Mouse (Mus musculus): ENCODE data around the gene Pih1d2.
"Not testable (repeated sequence)": the region's sequence is repeated elsewhere in the genome, so short reads cannot be mapped to it uniquely, and the experiment has no call there.

The Pih1d2 gene

DNA sequence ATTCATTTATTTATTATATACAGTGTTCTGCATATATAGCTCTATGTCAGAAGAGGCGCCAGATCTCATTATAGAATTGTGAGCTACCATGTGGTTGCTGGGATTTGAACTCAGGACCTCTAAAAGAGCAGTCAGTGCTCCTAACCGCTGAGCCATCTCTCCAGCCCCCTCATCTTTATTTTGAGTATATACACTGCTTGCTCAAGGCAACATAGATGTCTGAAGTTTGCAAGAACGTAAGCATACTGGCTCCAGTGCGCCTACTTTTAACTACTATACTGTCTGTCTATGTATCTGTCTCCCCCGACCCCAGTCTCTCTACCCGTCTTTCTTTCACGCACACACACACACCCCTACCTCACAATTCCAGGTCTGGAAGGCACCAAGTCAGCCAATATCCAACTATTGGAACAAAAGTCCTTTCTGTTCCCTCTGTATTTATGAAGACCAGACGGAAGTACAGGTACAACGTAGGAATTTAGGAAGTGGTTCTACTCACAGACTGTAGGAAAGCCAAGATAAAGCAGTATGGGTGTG lies 741 bp downstream of the Pih1d2 start:
- in situ Hi-C loops (cut with MboI, MseI): no loop called here

DNA sequence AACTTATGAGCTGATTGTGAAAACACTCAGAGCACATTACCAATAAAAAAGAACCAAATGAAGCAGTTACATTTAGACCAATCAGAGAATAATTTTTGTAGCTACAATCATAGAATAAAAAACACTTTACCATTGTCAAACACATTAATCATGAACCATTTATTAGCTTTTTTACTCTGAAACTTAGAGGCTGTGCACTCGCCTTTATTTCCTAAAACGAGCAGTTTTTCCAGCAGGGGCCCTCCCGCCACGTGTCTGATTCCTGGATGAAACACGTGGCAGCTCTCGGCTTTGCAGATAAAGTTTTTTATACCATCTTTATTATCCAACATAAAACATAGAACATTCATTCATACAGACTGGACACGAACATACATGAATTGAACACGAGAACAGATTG lies 13.8 kb downstream of the Pih1d2 start:
- in situ Hi-C loops (cut with MboI, MseI): not testable (repeated sequence)

DNA sequence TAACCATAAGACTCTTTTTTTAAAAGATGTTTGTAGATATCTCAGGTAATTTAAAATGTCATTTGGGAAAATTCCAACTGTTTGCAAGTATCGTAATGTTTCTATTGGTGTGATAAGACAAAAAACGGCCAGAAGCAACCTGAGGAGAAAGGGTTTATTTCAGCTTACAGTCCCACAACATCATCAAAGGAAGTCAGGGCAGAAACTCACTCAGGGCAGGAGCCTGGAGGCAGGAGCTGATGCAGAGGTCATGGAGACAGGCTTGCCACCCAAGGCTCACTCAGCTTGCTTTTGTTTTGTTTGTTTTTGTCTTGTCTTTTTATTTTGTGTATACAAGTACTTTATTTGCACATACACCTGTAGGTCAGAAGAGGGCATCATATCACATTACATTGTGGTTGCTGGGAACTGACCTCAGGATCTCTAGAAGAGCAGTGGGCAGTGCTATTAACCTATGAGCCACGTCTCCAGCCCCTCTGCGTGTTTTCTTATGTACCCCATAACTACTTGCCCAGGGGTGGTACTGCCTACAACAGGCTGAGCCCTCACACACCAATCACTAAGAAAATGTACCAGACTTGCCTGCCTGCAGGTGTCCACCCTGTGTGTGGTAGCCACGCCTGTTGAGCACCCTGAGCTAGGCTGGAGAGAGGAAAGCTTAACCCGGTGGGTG lies 15.0 kb downstream of the Pih1d2 start:
- in situ Hi-C loops (cut with MboI, MseI): no loop called here

DNA sequence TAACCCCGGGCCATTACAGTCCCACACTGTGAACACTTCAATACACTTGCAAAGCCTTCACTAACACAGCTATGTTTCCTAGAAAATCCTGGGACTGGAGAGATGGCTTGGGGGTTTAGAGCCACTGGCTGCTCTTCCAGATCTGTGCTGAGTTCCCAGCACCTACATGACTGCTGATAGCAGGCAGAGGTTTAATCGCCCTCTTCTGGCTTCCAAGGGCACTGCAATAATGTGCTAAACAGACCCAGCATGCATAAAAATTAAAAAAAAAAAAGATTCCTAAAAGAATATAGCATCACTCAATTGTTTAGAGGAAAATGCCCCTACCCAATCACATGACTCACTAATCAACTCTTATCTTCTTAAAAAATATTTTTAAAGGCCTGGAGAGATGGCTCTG lies 15.9 kb downstream of the Pih1d2 start:
- in situ Hi-C loops (cut with MboI, MseI): no loop called here

DNA sequence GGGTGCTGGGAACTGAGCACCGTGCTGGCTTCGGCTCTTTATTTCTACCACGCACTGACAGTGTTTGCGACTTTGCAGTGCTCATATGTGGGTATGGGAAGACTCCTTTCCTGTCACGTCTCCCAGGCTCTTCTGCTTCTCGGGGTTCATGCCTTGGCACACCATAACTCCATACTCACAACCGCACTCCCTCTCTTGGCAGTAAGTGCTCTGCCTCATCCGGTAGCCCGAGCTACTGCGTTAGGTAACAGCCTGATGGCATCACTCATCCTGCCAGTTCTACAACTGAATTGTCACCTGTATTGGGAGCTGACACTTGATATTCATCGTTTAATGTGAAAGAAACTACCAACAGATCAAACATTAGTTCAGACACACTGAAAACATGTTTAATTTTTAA lies 17.1 kb downstream of the Pih1d2 start:
- in situ Hi-C loops (cut with MboI, MseI): no loop called here

DNA sequence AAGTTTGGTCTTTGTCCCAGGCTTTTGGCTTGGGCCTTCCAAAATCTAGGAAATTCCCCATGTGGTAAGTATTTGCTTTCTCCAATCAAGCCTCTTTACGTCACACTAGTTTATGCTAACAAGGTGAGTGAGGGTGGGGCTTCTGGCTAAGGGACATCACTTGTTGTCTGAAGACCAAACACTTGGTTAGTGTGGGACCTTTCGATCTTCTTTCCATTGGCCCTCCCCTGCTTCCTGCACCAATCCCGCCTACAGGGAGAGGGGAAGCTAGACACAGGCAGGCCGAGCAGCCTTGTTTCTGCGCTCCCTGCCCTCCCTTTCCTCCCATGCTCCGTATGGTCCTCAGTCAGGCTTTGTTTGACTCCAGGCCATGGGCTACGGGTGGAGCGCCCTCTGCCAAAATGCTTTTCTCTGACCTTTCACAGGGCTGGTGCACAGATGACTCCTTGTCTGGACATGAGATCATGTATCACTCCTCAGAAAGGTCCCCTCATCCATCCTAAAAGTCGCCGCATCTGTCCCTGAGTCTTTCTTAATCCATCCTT lies 29.8 kb downstream of the Pih1d2 start:
- in situ Hi-C loops (cut with MboI, MseI): no loop called here

DNA sequence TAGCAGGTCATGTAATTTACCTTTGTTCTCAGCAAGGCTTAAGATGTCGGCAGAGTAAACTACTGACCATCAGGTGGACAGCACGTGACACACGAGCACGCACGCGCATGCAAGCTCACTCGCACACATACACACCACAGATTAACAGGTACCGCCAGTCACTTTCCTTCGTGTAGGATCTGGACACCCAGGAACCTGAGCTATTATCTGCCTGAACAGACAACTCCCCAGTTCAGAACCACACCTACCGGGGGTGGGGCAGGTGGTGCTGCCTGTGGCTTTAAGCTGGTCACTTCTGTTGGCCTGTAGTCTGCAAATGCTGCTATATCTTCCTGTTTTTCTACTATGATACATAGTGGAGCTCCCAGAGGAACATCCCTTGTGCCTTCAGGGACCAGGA lies 33.4 kb downstream of the Pih1d2 start:
- in situ Hi-C loops (cut with MboI, MseI): no loop called here

DNA sequence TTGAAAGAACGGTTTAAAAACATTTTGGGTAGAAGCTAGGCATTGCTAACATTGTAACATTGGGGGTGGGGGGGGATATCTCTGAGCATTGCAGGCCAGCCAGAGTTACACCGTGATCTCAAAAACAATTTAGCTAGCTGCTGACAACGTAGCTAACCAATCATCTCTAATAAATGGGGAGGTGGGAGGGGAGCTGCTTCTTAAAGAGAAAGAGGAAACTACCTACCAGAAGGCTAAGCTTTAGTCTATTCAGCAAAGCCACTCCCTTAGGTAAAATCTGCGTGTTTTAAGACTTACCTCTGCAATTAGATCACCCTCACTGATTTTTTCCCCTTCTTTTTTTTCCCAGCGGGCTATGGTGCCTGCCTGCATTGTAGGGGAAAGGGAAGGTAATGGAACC lies 41.3 kb downstream of the Pih1d2 start:
- in situ Hi-C loops (cut with MboI, MseI): no loop called here

DNA sequence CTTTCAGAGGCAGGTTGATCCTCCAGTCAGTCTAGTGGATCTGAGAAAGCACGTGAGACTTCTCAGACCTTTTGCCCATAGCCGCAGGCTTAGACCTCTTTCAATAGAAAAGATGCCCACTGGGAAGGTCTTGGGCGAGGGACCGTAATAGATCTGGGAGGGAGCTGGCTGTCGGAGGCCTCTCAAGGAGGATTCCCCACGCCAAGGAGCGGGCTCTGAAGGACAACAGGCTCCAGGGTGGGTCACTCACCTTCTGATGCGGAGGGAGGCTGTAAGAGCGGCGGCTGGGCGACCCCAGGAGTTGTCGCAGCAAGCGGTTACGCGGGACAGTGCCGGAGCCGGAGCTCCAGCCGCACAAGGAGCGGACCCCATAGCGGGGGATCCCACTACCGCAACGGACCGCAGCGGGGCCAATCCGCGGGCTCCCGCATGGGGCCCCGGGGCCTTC lies 41.8 kb downstream of the Pih1d2 start:
- in situ Hi-C loops (cut with MboI, MseI): no loop called here

DNA sequence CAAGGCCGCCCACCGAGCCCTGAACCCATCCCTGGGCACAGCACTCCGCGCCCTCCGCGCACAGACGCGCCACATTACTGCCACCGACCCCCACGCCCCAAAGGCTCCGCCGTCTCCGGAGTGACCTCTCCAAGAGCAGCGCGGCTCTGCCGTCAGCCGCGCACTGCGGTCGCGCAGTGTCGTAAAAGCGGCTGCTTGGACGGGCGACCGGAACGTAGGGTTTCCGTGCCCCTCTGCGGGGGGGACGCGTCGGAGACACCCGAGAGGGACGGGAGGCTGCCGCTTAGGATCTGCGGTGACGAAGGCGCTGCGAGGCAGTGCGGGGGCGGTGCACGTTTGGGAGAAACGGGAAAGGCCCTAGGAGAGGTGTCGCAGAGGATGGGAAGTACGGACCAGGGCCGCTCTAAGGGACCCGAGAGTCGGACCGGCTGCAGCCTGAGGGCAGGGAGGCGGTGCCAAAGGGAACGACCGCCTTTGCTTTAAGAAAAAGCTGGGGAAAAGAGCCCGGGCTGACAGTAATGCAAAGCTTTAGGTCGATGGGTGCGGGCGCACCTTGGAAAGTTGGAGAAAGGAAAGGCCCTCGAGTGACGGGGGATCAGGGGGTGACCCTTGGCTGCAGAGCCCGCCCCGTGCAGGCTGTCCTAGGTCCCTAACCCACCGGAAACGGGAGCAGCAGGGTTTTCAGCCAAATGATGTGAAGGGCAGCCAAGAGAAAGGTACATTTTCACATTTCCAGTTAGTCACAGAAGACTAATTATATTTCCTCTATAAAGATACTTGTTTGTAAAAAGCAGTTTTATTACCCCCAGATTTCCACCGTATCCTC lies 42.5 kb downstream of the Pih1d2 start, which contains the start of gene Dlat:
Gene Dlat (minus strand): TSS at position 389 of the 826 bp plus-strand sequence.
- in situ Hi-C loops (cut with MboI, MseI): no loop called here

DNA sequence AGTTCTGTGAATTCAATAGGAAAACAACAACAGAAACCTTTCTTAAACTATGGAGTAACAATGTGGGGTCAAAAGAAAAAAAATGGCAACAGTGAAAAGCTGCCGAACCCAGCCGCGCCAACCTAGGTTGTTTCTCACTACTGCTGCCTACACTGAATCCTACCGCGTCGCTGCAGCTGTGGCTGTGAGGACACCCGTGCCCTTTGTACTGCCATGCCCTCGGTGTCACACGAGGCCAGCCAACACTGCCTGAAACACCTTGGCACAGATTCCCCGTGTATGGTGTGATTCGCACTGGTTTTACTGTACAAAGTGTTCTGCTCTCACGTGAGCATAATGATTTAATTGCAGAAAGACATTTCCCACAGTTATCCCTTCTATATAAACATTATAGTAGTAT lies 43.3 kb downstream of the Pih1d2 start:
- in situ Hi-C loops (cut with MboI, MseI): no loop called here

DNA sequence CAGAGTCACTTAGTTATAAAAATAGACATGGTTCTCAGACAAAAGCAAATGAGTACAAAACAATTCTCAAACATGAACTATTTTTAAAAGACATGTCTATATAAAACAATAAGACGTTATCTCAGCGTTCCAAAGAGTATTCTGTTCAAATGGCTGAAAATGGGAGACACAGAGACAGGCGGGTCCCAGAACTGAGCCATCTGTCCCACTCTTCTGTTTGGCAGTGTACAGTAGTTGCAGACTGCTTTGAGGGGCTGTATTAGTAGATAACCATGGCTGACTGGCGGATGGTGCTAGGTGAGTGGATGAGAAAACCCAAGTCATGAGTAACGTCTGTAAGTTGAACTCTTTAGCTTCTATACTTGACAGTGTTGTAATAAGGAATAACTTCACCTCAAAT lies 47.7 kb downstream of the Pih1d2 start:
- in situ Hi-C loops (cut with MboI, MseI): no loop called here

DNA sequence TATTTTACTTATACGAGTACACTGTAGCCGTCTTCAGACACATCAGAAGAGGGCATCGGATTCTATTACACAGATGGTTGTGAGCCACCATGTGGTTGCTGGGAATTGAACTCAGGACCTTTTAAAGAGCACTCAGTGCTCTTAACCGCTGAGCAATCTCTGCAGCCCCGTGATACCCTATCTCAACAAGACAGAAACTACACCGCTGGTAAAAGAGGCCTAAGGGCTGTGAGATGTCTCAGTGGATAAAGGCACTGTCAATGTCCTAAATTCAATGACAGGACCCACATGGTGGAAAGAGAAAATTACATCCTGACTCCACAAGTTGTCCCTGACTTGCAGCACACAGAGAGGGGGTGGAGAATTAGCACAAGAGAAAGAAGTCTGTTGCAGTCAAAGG lies 49.3 kb downstream of the Pih1d2 start:
- in situ Hi-C loops (cut with MboI, MseI): no loop called here

DNA sequence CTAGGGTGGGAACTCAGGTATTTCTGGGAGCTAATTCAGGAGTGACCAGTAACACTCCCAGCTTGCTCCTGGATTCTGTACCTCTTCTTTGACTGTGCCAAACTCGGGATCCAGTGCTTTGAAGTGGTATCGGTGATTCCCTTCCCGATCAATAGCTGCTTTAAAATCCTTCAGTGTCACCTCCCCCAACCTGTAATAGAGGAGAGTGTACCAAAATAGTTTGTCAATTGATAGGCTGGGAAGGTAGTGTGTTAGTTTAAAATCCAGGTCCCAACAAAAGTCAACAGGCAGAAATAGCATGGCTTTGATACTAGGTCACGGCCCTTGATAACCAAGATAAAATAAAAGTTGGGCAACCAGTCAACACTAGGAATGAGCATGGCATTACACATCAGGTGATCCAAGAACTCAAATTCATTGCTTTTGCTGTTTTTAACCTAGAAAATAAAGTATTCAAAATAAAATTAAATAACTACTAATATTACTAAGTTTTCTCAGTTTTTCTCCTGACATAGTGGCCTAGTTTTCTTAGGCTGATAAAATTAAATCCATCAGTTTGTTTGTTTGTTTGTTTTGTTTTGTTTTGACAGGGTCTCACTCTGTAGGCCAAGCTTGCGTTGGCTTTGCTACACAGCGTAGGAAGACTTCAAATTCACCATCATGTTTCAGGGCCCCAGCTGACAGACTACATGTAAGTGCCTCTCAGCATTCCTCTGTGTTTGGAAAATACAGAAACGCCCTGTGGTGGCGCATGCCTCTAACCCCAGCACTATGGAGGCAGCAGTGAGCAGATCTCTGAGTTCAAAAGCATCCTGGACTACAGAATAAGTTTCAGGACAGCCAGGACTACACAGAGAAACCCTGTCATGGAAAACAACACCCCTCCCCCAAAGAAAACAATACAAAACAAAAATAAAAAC lies 50.7 kb downstream of the Pih1d2 start:
- in situ Hi-C loops (cut with MboI, MseI): no loop called here

DNA sequence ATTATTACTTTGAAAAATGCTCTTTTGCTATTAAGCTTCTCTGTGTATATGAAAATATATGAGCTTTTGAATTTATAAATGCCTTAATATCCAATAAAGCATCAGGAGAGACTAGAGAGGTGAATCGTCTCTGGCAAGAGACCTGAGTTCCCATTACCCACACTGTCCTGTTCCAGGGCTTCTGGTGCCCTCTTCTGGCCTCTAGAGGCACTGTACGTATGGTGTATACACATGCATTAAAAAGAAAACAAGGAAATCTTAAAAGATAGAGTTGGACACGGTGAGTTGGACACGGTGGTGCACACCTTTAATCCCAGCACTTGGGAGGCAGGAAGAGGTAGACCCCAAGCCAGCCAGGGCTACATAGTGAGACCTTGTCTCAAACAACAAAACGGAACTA lies 53.6 kb downstream of the Pih1d2 start:
- in situ Hi-C loops (cut with MboI, MseI): no loop called here
